Mouse (Mus musculus) bone marrow, adult 2 months (tissue): ENCODE data around the gene Zfp637.

Source experiments
- CTCF ChIP-seq: fragments of 200-500 bp; IDR thresholded peaks from 2 replicates; pipeline ENCODE4 v1.5.1; 2011; ENCODE audit warnings: low read length, control low read depth; ENCODE audit not compliant: control insufficient read depth, insufficient read depth
- POLR2A ChIP-seq: fragments of 200-500 bp; IDR thresholded peaks from 2 replicates; pipeline ENCODE4 v1.6.1; 2011; ENCODE audit warnings: low read depth, mild to moderate bottlenecking, control low read depth, low read length, borderline replicate concordance; ENCODE audit not compliant: control insufficient read depth

DNA sequence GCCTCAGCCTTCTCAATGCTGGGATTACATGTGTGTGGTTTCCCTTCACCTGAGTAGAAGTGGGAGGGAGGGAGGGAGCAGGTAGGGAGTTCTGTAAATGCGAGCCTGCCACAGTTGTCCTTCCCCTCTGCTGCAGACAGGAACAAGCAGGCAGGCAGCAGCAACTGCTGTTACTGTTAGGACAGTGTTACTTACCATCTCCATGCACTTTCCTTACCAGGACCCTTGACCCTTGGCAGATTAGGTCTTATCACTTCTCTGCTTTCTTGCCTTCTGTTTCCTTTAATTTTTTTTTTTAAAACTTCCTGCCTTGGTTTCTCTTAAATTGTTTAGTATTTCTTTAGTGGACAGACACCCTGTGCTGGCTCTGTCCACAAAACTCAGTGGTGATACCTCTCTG is 47.1 kb downstream of the Zfp637 start:
- no peak for TF ChIP-seq CTCF
- no peak for TF ChIP-seq POLR2A
